Mouse (Mus musculus): ENCODE measurements around the gene Pdzd7.

Pdzd7 gene

DNA sequence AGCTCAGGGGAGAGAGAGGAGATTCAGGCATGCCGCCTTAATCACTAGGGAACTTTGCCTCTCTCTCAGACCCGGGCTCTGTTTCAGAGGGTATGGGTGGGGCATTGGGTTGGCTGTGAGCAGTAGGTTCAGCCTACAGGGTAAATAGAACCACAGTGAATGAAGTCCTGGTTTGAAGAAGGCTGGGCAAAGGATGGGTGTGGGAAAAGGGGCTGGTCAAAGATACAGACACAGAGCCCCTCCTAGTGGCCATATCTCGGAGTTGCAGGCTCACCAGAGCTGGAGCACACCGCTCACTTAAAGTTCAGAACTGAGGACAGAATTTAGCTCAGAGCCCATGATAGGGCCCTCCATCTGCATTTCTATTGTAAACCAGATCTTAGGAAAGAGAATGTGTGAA is 13.7 kb downstream of the Pdzd7 start:
- DNase-seq (ENCODE audit: inconsistent age in 2 of 2, low spot score in 1 of 2) = peak; percentile 81 to 93

GRCm38 (mm10) chr19:45030746-45031693 is 14.5 kb downstream of the Pdzd7 start:
- peak; percentile 85 to 94 for DNase-seq (ENCODE audit: inconsistent age in 2 of 2, low spot score in 1 of 2)

GRCm38 (mm10) chr19:45030111-45030510 is 15.4 kb downstream of the Pdzd7 start:
- DNase-seq (ENCODE audit: inconsistent age in 2 of 2, low spot score in 1 of 2) = peak; percentile 79 to 89

DNA sequence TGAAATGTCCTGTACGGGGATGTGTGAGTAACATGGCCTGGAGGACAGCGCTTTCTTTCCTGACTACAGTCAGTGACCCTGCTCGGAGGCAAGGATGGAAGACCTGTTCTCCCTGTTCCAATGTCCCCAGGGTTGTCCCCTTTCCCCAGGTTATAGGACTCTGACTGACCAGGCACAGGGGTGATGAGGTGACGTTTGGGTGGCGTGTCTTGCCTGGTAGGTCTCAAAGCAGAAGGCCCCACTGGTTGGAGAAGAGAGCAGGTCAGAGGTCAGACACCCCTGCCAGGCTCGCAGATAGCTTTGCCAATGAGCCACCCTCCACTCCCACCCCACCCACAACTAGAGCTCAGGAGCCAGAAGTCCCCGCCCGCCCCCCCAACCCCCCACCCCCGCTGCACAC is 15.9 kb downstream of the Pdzd7 start:
- DNase-seq (ENCODE audit: inconsistent age in 2 of 2, low spot score in 1 of 2) = peak in 1 of 2 experiments; percentile 19

- DNase-seq (ENCODE audit: inconsistent age in 2 of 2, low spot score in 1 of 2) = peak; percentile 18 to 62
Observed at GRCm38 (mm10) chr19:45028746-45029145, 16.8 kb downstream of the Pdzd7 start.

GRCm38 (mm10) chr19:45027848-45028247 is 17.7 kb downstream of the Pdzd7 start:
- no peak for DNase-seq (ENCODE audit: inconsistent age in 2 of 2, low spot score in 1 of 2)

DNA sequence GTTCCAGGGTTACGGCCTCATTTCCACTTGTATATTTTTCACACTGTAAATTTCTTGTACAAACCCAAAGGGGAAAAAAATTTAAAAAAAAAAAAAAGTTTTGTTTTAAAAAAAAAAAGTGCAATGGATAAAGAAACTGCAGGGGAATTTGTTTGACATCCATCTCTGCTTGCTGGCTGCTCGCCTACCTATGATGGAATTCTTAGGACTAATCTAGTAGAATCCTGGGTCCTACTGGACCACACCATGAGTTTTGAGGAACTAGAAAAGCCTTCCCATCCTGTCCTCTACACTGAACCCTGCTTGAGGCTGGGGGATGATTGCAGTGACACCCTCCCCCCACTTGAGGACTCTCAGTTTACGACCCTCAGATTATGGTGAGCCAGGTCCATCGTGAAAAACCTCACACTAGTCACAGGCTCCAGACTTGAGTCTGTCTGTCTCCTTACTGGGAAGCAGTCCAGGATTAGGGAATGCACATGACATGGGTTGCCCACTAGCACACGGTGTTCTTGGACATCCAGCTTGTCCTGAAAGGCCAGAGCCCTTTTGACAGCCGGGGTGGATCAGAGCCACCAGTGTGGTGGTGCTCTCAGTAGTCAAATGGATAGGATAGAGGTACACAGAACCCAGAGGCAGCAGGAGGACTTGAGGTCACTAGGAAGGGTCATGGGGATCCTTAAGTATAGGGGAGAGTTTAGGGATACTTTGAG is 18.4 kb downstream of the Pdzd7 start:
- DNase-seq (ENCODE audit: inconsistent age in 2 of 2, low spot score in 1 of 2) = no peak

DNA sequence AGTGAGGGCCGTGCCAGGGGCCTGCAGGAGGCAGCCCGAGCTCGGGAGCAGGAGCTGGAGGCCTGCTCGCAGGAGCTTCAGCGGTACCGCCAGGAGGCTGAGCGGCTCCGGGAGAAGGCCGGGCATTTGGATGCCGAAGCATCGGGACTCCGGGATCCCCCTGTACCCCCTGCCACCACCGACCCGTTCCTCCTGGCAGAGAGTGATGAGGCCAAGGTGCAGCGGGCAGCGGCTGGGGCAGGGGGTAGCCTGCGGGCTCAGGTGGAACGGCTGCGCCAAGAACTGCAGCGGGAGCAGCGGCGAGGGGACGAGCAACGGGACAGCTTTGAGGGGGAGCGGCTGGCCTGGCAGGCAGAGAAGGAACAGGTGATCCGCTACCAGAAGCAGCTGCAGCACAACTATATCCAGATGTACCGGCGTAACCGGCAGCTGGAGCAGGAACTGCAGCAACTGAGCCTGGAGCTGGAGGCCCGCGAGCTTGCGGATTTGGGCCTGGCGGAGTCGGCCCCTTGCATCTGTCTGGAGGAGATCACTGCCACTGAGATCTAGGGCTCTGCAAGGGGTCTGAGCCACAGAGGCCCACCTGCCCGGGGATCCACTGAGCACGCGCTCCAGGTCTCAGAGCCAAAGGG is 19.5 kb downstream of the Pdzd7 start:
- DNase-seq (ENCODE audit: inconsistent age in 2 of 2, low spot score in 1 of 2) = no peak

- peak in 1 of 2 experiments; percentile 8 for DNase-seq (ENCODE audit: inconsistent age in 2 of 2, low spot score in 1 of 2)
Observed at GRCm38 (mm10) chr19:45024775-45025174, 20.7 kb downstream of the Pdzd7 start.

DNA sequence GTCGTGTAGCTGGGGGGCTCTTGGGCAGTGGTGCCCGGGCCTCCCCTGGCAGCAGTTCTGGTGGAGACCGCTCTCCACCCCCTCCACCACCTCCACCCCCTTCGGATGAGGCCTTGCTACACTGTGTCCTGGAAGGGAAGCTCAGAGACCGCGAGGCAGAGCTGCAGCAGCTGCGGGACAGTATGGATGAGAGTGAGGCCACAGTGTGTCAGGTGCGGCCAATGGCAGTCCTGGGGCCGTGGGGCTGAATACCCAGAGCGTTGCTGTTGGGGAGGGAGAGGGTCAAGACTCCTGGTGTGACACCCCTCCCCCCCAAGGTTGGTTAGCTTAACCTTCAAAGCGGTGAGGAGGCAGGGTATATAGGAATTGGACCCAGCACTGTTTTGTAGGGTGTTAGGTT is 21.5 kb downstream of the Pdzd7 start:
- peak in 1 of 2 experiments; percentile 19 for DNase-seq (ENCODE audit: inconsistent age in 2 of 2, low spot score in 1 of 2)

DNA sequence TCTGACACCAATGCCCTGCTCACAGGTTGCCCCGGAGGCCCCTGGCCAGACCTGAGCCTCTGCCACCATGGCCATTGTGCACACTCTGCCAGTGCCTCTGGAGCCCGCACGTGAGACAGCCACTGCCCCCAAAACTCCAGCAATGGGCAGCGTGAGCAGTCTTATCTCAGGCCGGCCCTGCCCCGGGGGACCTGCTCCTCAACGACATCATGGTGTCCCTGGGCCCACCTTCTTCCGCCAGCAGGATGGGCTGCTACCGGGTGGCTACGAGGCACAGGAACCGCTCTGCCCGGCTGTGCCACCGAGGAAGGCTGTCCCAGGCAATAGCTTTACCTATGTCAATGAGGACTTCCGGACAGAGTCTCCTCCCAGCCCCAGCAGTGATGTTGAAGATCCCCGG is 24.2 kb downstream of the Pdzd7 start:
- DNase-seq (ENCODE audit: inconsistent age in 2 of 2, low spot score in 1 of 2) = no peak

DNA sequence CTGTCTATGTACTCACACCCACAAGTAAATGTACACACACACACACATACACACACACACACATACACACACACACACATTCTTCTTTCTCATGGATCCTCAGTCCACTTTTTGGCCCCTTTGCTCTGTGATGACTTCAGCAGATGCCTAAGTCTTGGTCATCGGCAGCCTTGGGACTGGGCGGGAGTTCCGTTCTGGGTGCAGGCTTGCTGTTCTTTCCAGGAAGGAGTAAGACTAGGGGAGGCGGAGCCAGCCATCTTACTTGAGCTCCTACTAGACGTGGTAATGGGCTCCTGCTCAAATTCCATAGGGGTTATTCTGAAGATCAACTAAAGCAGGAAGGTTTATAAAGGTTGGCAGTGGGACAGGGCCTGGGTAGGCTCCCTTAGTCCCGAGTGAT is 25.2 kb downstream of the Pdzd7 start:
- DNase-seq (ENCODE audit: inconsistent age in 2 of 2, low spot score in 1 of 2) = peak; percentile 84 to 90

DNA sequence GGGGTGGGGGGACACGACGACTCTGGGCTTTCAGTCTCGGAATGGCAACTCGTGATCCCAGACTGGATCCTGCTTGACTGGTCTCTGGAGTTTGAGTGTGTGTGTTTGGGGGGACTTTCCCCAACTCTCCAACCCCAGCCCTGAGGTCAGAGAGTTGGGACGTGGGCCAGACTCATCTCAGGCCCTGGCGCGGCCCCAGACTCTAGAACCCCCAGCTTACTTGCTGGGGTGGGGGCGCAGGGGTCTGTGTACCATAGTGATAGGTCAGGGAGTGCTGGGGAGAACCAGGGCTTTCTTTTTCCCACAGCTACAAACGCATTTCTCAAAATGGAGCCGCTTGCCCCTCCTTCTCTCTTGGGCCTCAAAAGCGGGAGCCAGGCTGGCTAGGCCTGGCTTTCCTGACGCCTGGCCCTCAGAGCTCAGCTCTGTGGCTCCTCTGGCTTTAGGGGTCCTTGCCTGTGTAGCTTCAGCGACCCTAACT is 27.1 kb downstream of the Pdzd7 start:
- DNase-seq (ENCODE audit: inconsistent age in 2 of 2, low spot score in 1 of 2) = peak in 1 of 2 experiments; percentile 86

GRCm38 (mm10) chr19:45017909-45018308 is 27.6 kb downstream of the Pdzd7 start:
- peak; percentile 95 to 97 for DNase-seq (ENCODE audit: inconsistent age in 2 of 2, low spot score in 1 of 2)

GRCm38 (mm10) chr19:45017216-45017771 is 28.2 kb downstream of the Pdzd7 start:
- DNase-seq (ENCODE audit: inconsistent age in 2 of 2, low spot score in 1 of 2) = peak; percentile 89 to 95

GRCm38 (mm10) chr19:45016341-45017215 is 28.9 kb downstream of the Pdzd7 start:
- DNase-seq (ENCODE audit: inconsistent age in 2 of 2, low spot score in 1 of 2) = peak; percentile 87 to 95

GRCm38 (mm10) chr19:45015518-45016281 is 29.8 kb downstream of the Pdzd7 start:
- DNase-seq (ENCODE audit: inconsistent age in 2 of 2, low spot score in 1 of 2) = peak; percentile 85 to 92

DNA sequence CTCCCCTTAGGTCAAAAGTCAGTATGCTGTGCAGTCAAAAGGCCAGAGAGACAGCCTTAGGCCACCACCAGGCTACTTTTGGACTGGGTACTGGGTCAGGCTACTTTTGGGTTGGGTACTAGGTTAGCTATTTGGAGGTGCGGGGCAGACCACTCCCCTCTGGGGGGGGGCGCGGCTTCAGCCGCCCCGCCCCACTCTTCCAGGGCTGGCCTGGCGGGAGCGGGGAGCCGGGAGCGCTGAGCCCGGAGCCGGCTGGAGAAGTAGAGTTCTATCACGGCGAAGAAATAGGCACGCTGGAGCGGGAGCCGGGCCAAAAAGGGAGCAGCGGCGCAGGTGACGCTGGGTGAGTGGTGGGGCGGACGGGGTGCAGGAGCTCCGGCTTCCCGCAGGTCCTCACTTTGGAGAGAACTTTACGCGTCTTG is 30.5 kb downstream of the Pdzd7 start:
- peak; percentile 82 to 92 for DNase-seq (ENCODE audit: inconsistent age in 2 of 2, low spot score in 1 of 2)

DNA sequence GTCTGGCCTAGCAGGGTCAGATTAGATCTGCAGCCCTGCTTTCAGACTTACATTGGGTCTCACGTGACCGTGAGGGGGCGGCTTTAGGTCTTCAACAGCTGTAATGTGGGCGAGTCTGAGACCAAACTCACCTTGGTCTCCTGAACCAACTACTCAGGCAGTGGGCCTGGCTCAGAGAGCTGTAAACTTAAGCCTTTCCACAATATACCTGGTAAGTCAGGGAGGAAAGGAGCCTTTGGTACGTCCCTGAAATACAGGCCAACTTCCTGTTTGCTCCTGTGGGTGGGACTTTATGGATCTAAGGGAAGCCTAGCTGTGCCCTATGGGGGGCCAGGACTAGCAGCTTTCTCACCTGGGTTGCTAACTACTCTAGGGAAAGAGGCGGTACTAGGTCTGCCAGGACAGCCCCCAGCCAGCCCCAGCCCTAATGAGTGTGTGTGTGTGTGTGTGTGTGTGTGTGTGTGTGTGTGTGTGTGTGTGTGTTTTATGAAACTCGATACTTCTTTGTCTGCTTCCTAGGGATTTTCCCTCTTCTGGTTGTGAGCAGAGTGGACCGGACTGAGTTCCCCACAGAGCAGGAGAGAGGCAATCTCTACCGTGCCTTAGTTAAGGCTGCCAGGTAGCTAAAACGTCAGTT is 31.1 kb downstream of the Pdzd7 start, which contains the start of gene Lzts2:
Gene Lzts2 (plus strand): TSS at position 80 of the 637 bp plus-strand sequence.
- DNase-seq (ENCODE audit: inconsistent age in 2 of 2, low spot score in 1 of 2) = peak in 1 of 2 experiments; percentile 70

Measured in adrenal gland, adult (tissue).